Mouse (Mus musculus) liver, embryonic 14.5 days (tissue): Measurements from ENCODE around the gene Susd3. TPM values are rescaled to one million over a fixed set of nuclear protein-coding genes. Genes with fewer than 3 reads are reported as not detected.

ENCODE experiments used
- ATAC-seq: fragments of 200-750 bp; cut with Nextera tagmentation; 2 replicates; pipeline ENCODE4 v1.8.0; 2017; ENCODE audit warnings: moderate number of reproducible peaks, mild to moderate bottlenecking, moderate library complexity; ENCODE audit not compliant: insufficient read depth
- DNase-seq, 3 experiments: peaks; one replicate each; pipeline ENCODE4 v3.0.0-alpha.2; 2012 to 2013; ENCODE audit warnings: low read depth in 3 of 3, low spot score in 3 of 3
- H3K27ac ChIP-seq: fragments of 300-500 bp; sonication (generic); 2 replicates; pipeline ENCODE4 v1.5.1; 2014; ENCODE audit warnings: moderate library complexity, mild to moderate bottlenecking, control low read depth, inconsistent platforms
- H3K27me3 ChIP-seq: fragments of 300-500 bp; sonication (generic); 2 replicates; pipeline ENCODE4 v1.6.1; 2014; ENCODE audit warnings: mild to moderate bottlenecking, low read length, moderate library complexity; ENCODE audit not compliant: control insufficient read depth, insufficient read depth
- H3K36me3 ChIP-seq: fragments of 300-500 bp; sonication (generic); replicated peaks from 2 replicates; pipeline ENCODE4 v1.6.1; 2014; ENCODE audit warnings: low read depth; ENCODE audit not compliant: control insufficient read depth, insufficient read depth
- H3K4me1 ChIP-seq, 2 experiments: fragments of 200-500 bp in 1 of 2; fragments of 300-500 bp in 1 of 2; sonication (generic) in 1 of 2; replicated peaks; 2 replicates each; pipeline ENCODE4 v1.6.1; 2012 to 2014; ENCODE audit warnings: antibody characterized with exemption in 1 of 2, inconsistent platforms in 1 of 2, low read length in 1 of 2; ENCODE audit not compliant: control insufficient read depth in 2 of 2, insufficient read depth in 2 of 2
- H3K4me2 ChIP-seq: fragments of 300-500 bp; sonication (generic); 2 replicates; pipeline ENCODE4 v1.6.1; 2014; ENCODE audit warnings: low read depth, mild to moderate bottlenecking, control low read depth, moderate library complexity
- H3K4me3 ChIP-seq, 2 experiments: fragments of 200-500 bp in 1 of 2; fragments of 300-500 bp in 1 of 2; sonication (generic) in 1 of 2; 2 replicates each; pipeline ENCODE4 v1.5.1; 2012 to 2014; ENCODE audit warnings: low read depth in 2 of 2, low read length in 2 of 2, mild to moderate bottlenecking in 2 of 2, control low read depth in 1 of 2, inconsistent platforms in 1 of 2, moderate library complexity in 1 of 2; ENCODE audit not compliant: insufficient read depth in 1 of 2
- H3K9ac ChIP-seq: fragments of 300-500 bp; sonication (generic); replicated peaks from 2 replicates; pipeline ENCODE4 v1.6.1; 2014; ENCODE audit warnings: mild to moderate bottlenecking, control low read depth, moderate library complexity
- H3K9me3 ChIP-seq: fragments of 300-500 bp; sonication (generic); 2 replicates; pipeline ENCODE4 v1.6.1; 2016; ENCODE audit warnings: low read length, mixed read lengths; ENCODE audit not compliant: control insufficient read depth
- CTCF ChIP-seq: IDR thresholded peaks from 2 replicates; pipeline ENCODE4 v1.5.1; 2016; ENCODE audit warnings: antibody characterized with exemption, low read depth, control low read depth
- EP300 ChIP-seq: IDR thresholded peaks from 2 replicates; pipeline ENCODE4 v1.6.1; 2016; ENCODE audit warnings: antibody characterized with exemption, low read depth
- WGBS: fragments of 180-500 bp; shearing (Covaris S2); extraction: QIAGEN DNeasy Blood & Tissue Kit; methylation state at CpG from one replicate; pipeline ENCODE4 v1.1.7; 2014; ENCODE audit not compliant: insufficient replicate concordance; 5-methylcytosine and 5-hydroxymethylcytosine counted together
- polyA plus RNA-seq, 2 experiments: library from polyadenylated mRNA; depleted of rRNA in 1 of 2; stranded (reverse) in 1 of 2; unstranded in 1 of 2; fragments of >200 nt; fragmentation: Nextera tagmentation in 1 of 2; extraction: Ambion mirVana in 1 of 2; gene quantifications; 2 replicates each; pipeline versions ENCODE4 v1.2.1 to v1.2.3; 2012 to 2014

The Susd3 gene
- polyA plus RNA-seq, 2 experiments = 1.1 to 1.2 TPM

DNA sequence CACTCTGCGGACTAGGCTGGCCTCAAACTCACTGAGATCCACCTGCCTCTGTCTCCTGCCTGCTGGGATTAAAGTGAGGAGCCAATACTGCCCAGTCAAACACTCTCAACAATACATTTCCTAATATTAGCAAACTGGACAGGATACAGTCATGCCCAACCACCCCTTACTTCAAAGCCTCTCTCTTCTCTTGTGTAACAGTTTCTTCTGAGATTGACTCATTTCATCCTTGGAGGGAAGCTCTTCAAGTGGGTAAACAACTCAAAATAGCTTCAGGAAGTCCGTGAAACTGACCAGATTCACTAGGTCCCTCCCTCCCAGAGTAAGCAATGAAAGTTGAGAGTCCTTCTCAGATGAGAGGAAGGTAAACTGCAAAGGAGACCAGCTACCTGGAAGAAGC is 3.6 kb upstream of the Susd3 start:
- Histone ChIP-seq H3K36me3 (no peaks in the 10 kb centered on the region), H3K4me1 (peaks cover 0 to 7% of the 10 kb centered on the region in 2 experiments; a peak in 2 of 4 replicates), H3K9me3 (no peaks in the 10 kb centered on the region), H3K4me2 (no peak overlapping the region), H3K4me3 (no peak overlapping the region), H3K27me3 (peaks cover 11% of the 10 kb centered on the region), H3K27ac (no peak overlapping the region), H3K9ac (no peak overlapping the region)
- WGBS = 35% methylated on average over 2 of the region's 2 CpGs
- no peak for TF ChIP-seq EP300
- no peak for TF ChIP-seq CTCF
- DNase-seq = no peak
- ATAC-seq = no peak

DNA sequence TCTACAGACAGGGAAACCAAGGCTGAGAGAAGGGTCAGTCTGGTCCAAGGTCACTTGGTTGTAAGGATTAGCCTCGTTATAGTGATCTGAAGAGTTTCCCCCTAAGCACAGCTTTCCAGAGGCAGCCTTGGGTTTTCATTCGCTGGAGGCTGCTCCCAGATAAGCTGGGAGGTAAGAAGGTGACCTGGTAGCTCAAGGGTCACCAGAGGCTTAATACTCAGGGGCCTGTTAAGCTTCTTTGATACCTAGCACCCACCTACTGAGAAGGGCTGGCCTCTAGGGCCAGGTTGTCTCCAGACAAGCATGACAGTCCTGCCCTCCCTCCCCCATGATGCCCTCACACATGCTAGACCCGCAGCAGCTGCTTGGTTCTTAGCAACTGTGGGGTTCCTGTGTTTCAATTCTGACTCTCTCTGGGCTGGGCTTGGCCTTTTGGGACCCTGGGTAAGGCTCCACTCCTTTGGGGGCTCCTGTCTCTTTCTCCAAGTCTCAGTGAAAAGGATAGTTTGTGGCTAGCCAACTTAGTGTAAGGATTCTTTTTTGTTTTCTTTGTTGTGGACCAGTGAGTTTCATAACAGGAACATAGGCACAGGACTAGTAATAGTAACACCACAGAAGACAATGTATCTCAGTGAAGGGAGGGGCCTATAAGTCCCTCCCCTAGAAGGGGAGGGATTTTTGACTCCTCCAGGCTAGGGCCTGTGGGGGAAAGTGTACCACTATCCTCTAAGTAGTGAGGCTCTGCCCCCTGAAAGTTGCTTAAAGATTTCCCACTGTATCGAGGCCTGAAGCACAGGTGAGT is 2.4 kb upstream of the Susd3 start:
- Histone ChIP-seq H3K4me1 (peaks cover 0 to 7% of the 10 kb centered on the region in 2 experiments; a peak in 2 of 4 replicates), H3K36me3 (no peaks in the 10 kb centered on the region), H3K27ac (no peak overlapping the region), H3K4me2 (no peak overlapping the region), H3K9ac (no peak overlapping the region), H3K9me3 (no peaks in the 10 kb centered on the region), H3K27me3 (peaks cover 15% of the 10 kb centered on the region), H3K4me3 (no peak overlapping the region)
- DNase-seq (no peak), ATAC-seq (no peak)
- TF ChIP-seq CTCF = no peak
- TF ChIP-seq EP300 = no peak
- WGBS = 36% methylated on average over 4 of the region's 4 CpGs

DNA sequence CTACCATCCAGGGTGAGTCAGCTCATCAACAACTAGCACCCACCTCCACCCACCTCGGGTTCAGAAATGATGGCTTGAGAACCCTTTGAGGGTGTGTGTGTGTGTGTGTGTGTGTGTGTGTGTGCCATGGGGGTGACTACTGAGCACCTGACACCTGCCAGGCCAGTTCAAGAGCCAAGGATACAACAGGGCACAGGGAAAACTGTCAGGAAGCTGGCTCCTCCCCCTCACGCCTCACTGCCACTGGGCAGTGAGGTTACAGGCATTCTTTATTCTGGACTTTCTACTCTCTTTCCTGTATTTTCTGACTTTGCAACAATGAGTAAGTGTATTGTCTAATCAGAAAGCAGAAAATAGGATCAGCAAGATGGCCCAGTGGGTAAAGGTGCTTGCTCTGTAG is 1.1 kb upstream of the Susd3 start:
- H3K9me3 ChIP-seq = no peaks in the 10 kb centered on the region
- H3K4me3 ChIP-seq = no peak overlapping the region
- no peak overlapping the region for H3K27ac ChIP-seq
- H3K36me3 ChIP-seq = no peaks in the 10 kb centered on the region
- H3K4me1 ChIP-seq = peaks cover 0 to 7% of the 10 kb centered on the region in 2 experiments; a peak in 2 of 4 replicates
- TF ChIP-seq CTCF (no peak), EP300 (no peak)
- DNase-seq (no peak), ATAC-seq (no peak)
- peaks cover 15% of the 10 kb centered on the region for H3K27me3 ChIP-seq
- no peak overlapping the region for H3K9ac ChIP-seq
- no peak overlapping the region for H3K4me2 ChIP-seq
- 46% methylated on average over 2 of the region's 2 CpGs for WGBS

DNA sequence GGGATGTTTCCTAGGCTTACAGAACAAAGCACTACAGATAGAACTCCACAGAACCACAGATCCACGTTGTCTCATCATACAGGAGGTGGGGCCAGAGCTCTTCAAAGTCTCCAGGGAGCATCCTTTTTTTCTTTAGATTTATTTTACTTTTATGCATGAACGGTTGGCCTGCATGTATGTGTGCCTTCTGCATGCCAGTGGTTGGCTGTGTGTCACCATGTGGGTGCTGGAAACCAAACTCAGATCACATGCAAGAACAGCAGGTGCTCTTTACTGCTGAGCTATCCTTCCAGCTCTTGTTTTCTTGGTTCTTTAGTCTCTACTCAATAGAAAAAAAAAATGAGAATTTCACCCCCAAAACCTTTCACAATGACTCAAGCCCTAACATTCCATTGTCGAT is 417 bp upstream of the Susd3 start:
- 28% methylated on average over 3 of the region's 3 CpGs for WGBS
- Histone ChIP-seq H3K4me3 (no peak overlapping the region), H3K27ac (no peak overlapping the region), H3K9me3 (no peaks in the 10 kb centered on the region), H3K27me3 (peaks cover 15% of the 10 kb centered on the region), H3K9ac (no peak overlapping the region), H3K36me3 (no peaks in the 10 kb centered on the region), H3K4me1 (peaks cover 0 to 9% of the 10 kb centered on the region in 2 experiments; a peak in 3 of 4 replicates), H3K4me2 (no peak overlapping the region)
- DNase-seq (no peak), ATAC-seq (no peak)
- TF ChIP-seq EP300 (no peak), CTCF (no peak)

DNA sequence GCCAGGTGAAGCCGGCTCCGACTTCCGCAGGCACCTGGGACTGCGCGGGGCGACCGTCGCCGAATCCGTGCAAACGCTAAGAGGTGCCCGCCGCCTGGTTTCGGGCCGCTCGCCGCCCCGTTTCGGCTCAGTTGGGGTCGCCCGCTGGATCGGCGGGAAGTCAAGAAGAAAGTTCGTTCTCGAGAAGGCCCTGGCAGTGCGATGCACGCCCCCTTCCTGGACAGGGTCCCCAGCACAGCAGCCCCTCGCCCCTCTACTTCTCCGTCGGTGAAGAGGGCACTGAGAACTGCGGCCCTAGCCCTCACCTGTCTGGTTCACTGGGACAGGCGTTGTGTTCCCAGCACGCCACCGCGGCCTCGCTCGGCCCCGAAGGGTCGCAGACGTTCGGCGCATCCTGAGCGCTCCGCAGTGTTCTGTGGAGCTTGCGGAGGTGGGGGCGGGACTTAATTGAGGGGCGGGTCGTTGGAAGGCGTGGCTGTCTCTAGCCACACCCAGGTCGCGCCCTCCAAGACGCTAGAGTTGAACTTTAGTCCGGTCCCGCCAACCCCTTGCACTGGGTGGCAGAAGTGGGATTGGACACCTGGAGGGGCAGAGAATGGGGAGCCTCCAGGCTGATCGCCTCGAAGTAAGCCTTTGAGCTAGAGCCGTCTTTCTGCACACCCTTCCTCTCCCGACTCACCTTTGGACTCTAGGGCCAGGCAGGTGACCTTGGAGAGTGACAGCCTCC is 603 bp downstream of the Susd3 start:
- H3K9ac ChIP-seq = no peak overlapping the region

More for the DNA sequence above, 603 bp downstream of the Susd3 start:
- Histone ChIP-seq H3K36me3 (no peaks in the 10 kb centered on the region), H3K4me2 (peak overlapping the region; percentile 67), H3K4me3 (peak overlapping the region; percentile 22 to 43), H3K27ac (no peak overlapping the region), H3K27me3 (peaks cover 15% of the 10 kb centered on the region), H3K4me1 (peaks cover 0 to 18% of the 10 kb centered on the region in 2 experiments), H3K9me3 (no peaks in the 10 kb centered on the region)
- ATAC-seq (peak; percentile 59), DNase-seq (peak in 1 of 3 experiments; percentile 32)
- 1% methylated on average over 58 of the region's 58 CpGs for WGBS
- TF ChIP-seq CTCF (no peak), EP300 (no peak)
